Mouse (Mus musculus) liver, adult 2 months (tissue): ENCODE measurements at regions not wholly inside any gene's neighbourhood (a gene's known extent, or its start where the extent isn't known, plus 50 kb on each side); places are given as distances from the start of the nearest gene placed in this dataset.

Experiments used
- CTCF ChIP-seq: fragments of 200-500 bp; IDR thresholded peaks from 2 replicates; pipeline ENCODE4 v1.5.1; 2011; ENCODE audit warnings: low read depth, low read length, control low read depth
- POLR2A ChIP-seq: fragments of 200-500 bp; IDR thresholded peaks from 2 replicates; pipeline ENCODE4 v1.6.1; 2011; ENCODE audit warnings: low read length, control low read depth; ENCODE audit not compliant: insufficient read depth; ENCODE audit errors: extremely low read depth

GRCm38 (mm10) chr11:43952151-43952550 lies 51.1 kb upstream of the Adra1b start:
- TF ChIP-seq POLR2A (no peak), CTCF (no peak)
